Mouse (Mus musculus): Measurements from ENCODE around the gene Shank3. TPM values are rescaled to one million over a fixed set of nuclear protein-coding genes. Genes with fewer than 3 reads are reported as not detected.

The Shank3 gene
- polyA plus RNA-seq (2015; fragmentation: Nextera tagmentation; extraction: Ambion mirVana) = 1.8 and 2.2 TPM in 2 replicates

DNA sequence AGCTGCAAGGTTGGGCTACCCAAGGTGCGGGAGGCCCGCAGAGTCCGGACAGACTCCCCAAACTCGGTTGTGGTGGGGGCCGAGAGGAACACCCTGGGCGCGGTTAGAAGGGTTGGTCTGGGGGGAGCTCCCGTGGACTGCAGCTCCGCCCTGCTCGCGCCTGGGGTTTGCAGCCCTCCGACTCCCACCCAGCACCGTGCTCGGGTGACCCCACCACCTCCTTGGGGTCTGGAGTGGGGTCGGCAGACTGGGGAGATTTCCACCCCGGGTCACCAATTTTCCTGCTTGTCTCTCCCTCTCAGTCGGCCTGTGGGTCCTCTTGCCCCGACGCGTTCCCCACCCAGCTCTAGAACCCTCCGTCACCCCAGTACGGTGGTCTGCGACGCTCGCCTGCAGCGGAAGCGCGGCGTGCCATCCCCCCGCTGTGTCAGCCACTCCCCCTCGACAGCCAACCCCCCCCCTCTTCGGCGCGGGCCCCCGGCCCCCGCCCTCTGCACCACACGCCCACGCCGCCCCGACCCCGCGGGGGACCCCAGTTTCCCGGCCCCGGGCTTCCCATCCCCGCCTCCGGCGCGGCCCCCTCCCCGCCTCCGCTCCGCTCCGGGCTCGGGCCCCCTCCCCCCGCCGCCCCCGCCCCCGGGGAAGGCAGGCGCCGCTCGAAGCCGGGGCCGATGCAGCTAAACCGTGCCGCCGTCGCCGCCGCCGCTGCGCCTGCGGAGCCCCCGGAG is at the start of gene Shank3:
TSS of gene Shank3 (plus strand) at position 663 of the 728 bp plus-strand sequence.
- Histone ChIP-seq H3K27me3 (replicated peaks; ENCODE audit: insufficient read depth, low read length) (peaks cover 8% of the 10 kb centered on the region; the same call in 1 of the 2 replicates), H3K36me3 (ENCODE audit: insufficient read depth, low read length) (peaks cover 4% of the 10 kb centered on the region; the same call in 1 of the 2 replicates), H3K9ac (replicated peaks; ENCODE audit: low read depth) (peak within 1 kb of the TSS; percentile 51), H3K4me3 (ENCODE audit: low read depth, low read length) (peak within 1 kb of the TSS; percentile 63), H3K9me3 (ENCODE audit: low read length) (no peaks in the 10 kb centered on the region), H3K27ac (ENCODE audit: low read length) (peak within 1 kb of the TSS; percentile 89), H3K4me2 (replicated peaks; ENCODE audit: low read depth, low read length) (peak within 1 kb of the TSS; percentile 94), H3K4me1 (ENCODE audit: insufficient read depth, low read depth, low read length) (no peaks in the 10 kb centered on the region)
- TF ChIP-seq CTCF (IDR thresholded peaks at IDR 0.05) = no peak
- no peak for TF ChIP-seq EP300 (IDR thresholded peaks at IDR 0.05)
- ATAC-seq (peak; percentile 5; the same call in 1 of the 2 replicates), DNase-seq (ENCODE audit: low spot score) (peak; percentile 17)
- WGBS = 2% methylated on average over 44 of the region's 72 CpGs

DNA sequence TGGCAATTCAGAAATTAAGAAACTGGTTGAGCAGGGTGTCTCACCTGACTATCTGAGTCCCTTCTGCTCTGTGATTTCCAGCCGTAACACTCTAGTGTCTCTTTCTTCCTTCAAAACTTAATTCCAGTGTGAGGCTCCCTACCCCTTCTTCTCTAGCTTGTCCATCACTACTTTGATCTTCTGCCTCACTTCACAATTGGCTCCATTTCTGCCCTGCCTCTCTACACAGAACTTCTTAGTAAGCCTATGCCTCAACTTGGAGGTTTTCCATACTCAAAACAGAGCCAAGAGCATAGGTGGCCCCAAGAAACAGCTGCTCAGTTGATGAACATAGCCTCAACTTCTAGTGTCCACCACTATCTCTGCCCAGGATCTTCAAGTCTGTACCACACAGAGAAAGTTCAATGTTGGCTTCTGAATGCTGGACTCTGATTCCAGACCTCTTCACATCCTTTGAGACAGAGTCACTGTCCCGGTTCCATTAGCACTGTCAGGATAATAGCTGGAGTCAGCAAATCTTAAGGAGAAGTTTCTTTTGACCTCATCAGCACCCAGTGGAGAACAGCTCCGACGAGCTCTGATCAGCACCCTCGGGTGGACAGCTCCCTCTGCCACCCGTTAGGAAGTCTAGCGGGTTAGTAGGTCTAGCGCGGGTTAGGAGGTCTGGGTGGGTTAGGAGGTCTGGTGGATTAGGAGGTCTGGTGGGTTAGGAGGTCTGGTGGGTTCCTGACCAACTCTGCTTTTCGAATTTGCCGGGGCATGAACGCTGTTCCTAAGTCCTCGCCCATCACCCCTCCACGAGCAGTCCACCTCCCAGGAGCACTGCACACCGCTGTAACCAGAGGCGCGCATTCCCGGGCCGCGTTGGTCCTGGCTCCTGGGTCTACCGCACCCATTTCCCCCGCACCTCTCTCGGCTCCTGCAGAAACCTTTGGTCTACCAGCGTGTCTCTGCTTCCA is 46.2 kb upstream of the Shank3 start:
- H3K36me3 ChIP-seq (ENCODE audit: insufficient read depth, low read length) = no peaks in the 10 kb centered on the region
- no peaks in the 10 kb centered on the region for H3K9me3 ChIP-seq (ENCODE audit: low read length)
- peaks cover 5% of the 10 kb centered on the region; the same call in 1 of the 2 replicates for H3K4me1 ChIP-seq (ENCODE audit: insufficient read depth, low read depth, low read length)
- H3K4me2 ChIP-seq (replicated peaks; ENCODE audit: low read depth, low read length) = peak overlapping the region; percentile 46; the same call in 1 of the 2 replicates
- WGBS = 4% methylated on average over 24 of the region's 24 CpGs
- H3K9ac ChIP-seq (replicated peaks; ENCODE audit: low read depth) = no peak overlapping the region
- H3K27me3 ChIP-seq (replicated peaks; ENCODE audit: insufficient read depth, low read length) = peaks cover 12% of the 10 kb centered on the region
- no peak for TF ChIP-seq CTCF (IDR thresholded peaks at IDR 0.05)
- no peak for TF ChIP-seq EP300 (IDR thresholded peaks at IDR 0.05)
- H3K4me3 ChIP-seq (ENCODE audit: low read depth, low read length) = peak overlapping the region; percentile 25; the same call in 1 of the 2 replicates
- H3K27ac ChIP-seq (ENCODE audit: low read length) = no peak overlapping the region
- peak; percentile 65 for ATAC-seq
- peak; percentile 65 for DNase-seq (ENCODE audit: low spot score)

DNA sequence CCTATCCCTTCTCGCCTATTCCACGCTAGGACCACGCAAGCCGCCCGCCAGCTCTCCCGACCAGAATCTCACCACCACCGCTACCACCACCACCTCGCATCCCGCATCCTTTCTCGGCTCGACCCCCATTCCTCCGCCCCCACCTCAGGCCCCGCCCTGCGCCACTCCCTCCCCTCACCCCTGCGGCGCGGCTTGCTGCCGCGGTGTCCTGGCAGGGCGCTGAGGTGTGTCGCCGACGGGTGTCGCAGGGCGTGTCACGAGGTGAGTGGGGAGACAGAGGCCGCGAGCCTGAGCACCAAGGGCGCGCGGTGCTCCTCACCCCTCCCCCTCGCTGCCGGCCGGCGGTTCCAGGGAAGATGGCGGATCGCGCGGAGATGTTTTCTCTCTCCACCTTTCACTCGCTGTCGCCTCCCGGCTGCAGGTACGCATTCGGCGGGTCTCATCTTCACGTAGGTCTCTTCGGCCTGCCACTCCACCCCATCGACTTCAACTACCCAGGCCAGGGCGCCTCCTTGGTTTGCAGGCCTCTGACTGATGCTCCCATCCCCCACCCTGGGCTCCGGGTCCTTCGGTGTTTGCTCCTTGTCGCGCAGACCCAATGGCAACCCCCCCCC is 45.5 kb upstream of the Shank3 start, which contains the start of gene Mapk8ip2:
TSS of gene Mapk8ip2 (plus strand) at position 49 of the 614 bp plus-strand sequence.
- WGBS = 4% methylated on average over 49 of the region's 53 CpGs
- H3K4me2 ChIP-seq (replicated peaks; ENCODE audit: low read depth, low read length) = peak within 1 kb of the TSS; percentile 46

DNA sequence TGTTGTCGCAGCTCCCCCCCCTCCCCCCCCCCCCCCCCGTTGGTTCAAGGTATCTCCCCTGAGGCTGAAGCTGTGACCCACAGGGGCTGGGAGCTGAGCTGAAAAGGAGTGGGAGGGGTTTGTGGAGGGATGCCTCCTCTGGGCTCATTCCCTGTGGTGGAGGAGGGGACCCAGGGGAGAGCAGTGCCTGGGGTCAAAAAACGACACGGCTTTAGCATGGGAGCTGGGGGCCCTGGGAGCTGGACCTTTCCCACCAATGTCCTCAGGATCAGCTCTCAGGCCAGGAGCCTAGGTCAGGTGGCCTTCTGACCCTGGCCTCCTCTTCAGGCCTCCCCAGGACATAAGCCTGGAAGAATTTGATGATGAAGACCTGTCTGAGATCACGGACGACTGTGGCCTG is 44.6 kb upstream of the Shank3 start:
- WGBS = 26% methylated on average over 4 of the region's 6 CpGs
- Histone ChIP-seq H3K4me1 (ENCODE audit: insufficient read depth, low read depth, low read length) (peaks cover 5% of the 10 kb centered on the region; the same call in 1 of the 2 replicates), H3K9ac (replicated peaks; ENCODE audit: low read depth) (no peak overlapping the region), H3K4me2 (replicated peaks; ENCODE audit: low read depth, low read length) (no peak overlapping the region), H3K27me3 (replicated peaks; ENCODE audit: insufficient read depth, low read length) (peaks cover 12% of the 10 kb centered on the region), H3K36me3 (ENCODE audit: insufficient read depth, low read length) (no peaks in the 10 kb centered on the region), H3K27ac (ENCODE audit: low read length) (no peak overlapping the region), H3K4me3 (ENCODE audit: low read depth, low read length) (no peak overlapping the region), H3K9me3 (ENCODE audit: low read length) (no peaks in the 10 kb centered on the region)
- TF ChIP-seq EP300 (IDR thresholded peaks at IDR 0.05) (no peak), CTCF (IDR thresholded peaks at IDR 0.05) (no peak)
- DNase-seq (ENCODE audit: low spot score) (no peak), ATAC-seq (no peak)

More for the DNA sequence above, 45.5 kb upstream of the Shank3 start, which contains the start of gene Mapk8ip2:
- H3K4me3 ChIP-seq (ENCODE audit: low read depth, low read length) = peak within 1 kb of the TSS; percentile 25
- no peak for DNase-seq (ENCODE audit: low spot score)
- H3K36me3 ChIP-seq (ENCODE audit: insufficient read depth, low read length) = no peaks in the 10 kb centered on the region
- ATAC-seq = no peak
- H3K4me1 ChIP-seq (ENCODE audit: insufficient read depth, low read depth, low read length) = peaks cover 5% of the 10 kb centered on the region; the same call in 1 of the 2 replicates
- H3K27me3 ChIP-seq (replicated peaks; ENCODE audit: insufficient read depth, low read length) = peaks cover 12% of the 10 kb centered on the region
- no peaks in the 10 kb centered on the region for H3K9me3 ChIP-seq (ENCODE audit: low read length)
- no peak within 1 kb of the TSS for H3K27ac ChIP-seq (ENCODE audit: low read length)
- H3K9ac ChIP-seq (replicated peaks; ENCODE audit: low read depth) = no peak within 1 kb of the TSS
- no peak for TF ChIP-seq EP300 (IDR thresholded peaks at IDR 0.05)
- TF ChIP-seq CTCF (IDR thresholded peaks at IDR 0.05) = no peak

DNA sequence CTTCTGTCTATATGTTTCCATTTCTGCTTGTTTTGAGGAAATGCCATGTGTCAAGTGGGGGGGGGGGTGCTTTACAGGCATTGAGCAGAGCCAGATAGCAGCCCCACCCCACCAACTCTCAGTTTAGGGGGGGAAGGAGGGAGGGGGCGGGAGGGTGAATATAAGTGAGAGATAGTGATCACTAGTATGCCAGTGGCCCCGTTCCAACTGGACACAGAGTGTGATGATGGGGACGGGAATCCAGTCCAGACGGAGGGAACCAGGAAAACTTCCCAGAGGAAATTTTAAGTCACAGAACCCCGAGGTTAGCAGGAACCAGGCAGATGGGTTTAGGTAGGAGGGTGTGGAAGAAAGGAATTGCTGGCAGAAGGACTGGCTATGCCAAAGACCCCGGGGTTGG is 43.8 kb upstream of the Shank3 start:
- DNase-seq (ENCODE audit: low spot score) = no peak
- H3K36me3 ChIP-seq (ENCODE audit: insufficient read depth, low read length) = no peaks in the 10 kb centered on the region
- no peak overlapping the region for H3K4me3 ChIP-seq (ENCODE audit: low read depth, low read length)
- no peak overlapping the region for H3K9ac ChIP-seq (replicated peaks; ENCODE audit: low read depth)
- no peak for ATAC-seq
- WGBS = 68% methylated on average over 6 of the region's 6 CpGs
- peaks cover 5% of the 10 kb centered on the region; the same call in 1 of the 2 replicates for H3K4me1 ChIP-seq (ENCODE audit: insufficient read depth, low read depth, low read length)
- peaks cover 12% of the 10 kb centered on the region for H3K27me3 ChIP-seq (replicated peaks; ENCODE audit: insufficient read depth, low read length)
- TF ChIP-seq CTCF (IDR thresholded peaks at IDR 0.05) (no peak), EP300 (IDR thresholded peaks at IDR 0.05) (no peak)
- no peaks in the 10 kb centered on the region for H3K9me3 ChIP-seq (ENCODE audit: low read length)
- H3K27ac ChIP-seq (ENCODE audit: low read length) = no peak overlapping the region
- no peak overlapping the region for H3K4me2 ChIP-seq (replicated peaks; ENCODE audit: low read depth, low read length)
